Mouse (Mus musculus) kidney, postnatal 36 days (tissue): ENCODE measurements around the gene 1700020L24Rik.

Experiments
- DNase-seq, 2 experiments: peaks; one replicate each; pipeline ENCODE4 v3.0.0; 2021 to 2022; ENCODE audit warnings: mixed read lengths in 2 of 2

Gene 1700020L24Rik

GRCm38 (mm10) chr11:83441235-83441634, 3.8 kb downstream of the 1700020L24Rik start:
- peak in 1 of 2 experiments; percentile 54 for DNase-seq

DNA sequence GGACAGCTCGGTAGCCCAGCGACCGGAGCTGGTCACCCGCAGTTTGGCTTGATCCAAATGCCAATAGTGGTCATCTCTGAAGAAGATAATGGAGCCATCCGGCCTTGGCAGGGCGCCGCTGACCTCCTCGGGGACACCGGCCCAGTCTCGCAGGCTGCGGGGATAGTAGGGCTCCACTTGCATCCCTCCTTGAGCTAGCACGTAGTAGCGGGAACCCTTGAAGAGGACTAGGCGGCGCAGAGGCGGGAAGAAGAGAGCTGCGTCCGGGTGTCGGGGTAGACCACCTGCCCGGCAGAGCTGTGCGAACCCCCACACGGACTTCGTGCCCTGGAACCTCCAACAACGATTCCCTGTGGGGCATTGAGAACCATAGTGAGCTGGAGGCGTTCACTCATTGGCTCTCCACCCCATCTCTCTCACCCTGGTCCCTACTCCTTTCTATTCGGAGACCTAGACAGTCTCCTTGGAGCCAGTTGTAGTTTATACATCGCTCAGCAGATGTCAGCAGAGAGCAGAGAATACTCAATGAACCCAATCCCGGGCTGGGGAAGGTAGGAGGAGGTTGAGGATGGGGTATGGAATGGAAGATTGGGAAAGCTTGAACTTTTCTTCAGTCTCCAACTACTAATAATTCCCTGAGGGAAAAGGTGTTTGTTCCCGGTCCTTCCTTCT, 5.3 kb downstream of the 1700020L24Rik start:
- DNase-seq: peak; percentile 71 to 89

DNA sequence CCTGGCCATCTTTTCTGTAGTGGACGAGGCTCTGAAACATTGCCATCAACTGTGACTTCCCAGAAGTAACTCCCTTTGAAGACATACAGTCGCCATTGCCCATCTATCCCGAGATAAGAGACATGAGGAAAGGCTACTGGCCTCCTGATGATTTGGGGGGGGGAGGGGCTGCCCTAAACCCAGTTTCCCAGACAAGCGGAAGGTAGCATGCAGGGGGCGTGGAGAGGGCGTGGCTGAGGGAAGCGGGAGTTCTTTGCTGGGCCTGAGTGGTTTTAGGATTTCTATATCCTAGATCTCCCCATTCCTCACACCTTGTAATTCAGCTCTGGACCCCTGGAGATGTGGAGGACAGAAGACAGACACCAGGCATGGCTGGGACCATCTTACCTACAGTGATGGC, 6.3 kb downstream of the 1700020L24Rik start:
- peak in 1 of 2 experiments; percentile 37 for DNase-seq

- DNase-seq: no peak
Measured at GRCm38 (mm10) chr11:83445001-83445400, 7.5 kb downstream of the 1700020L24Rik start.

DNA sequence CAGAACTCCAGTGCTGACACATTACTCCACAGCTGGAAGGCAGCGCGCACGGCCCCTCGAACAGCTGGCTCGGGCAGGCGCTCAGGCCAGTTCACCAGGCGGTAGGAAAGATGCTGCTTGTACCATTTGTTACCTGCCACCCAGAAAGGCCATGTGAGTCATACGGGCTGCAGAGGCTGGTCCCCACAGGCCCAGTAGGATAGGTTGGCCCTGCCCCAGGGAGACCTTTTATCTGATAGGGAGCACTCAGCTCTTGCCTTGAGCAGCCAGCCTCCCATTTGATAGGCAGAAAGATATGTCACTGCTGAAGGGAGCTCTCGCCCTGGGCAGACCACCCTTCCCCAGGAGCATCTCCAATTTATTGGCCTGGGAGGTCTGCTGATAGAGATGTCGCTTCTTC, 10.1 kb downstream of the 1700020L24Rik start:
- no peak for DNase-seq

- DNase-seq: peak; percentile 61 to 62
Measured at GRCm38 (mm10) chr11:83448021-83448926, 10.8 kb downstream of the 1700020L24Rik start.

GRCm38 (mm10) chr11:83448927-83449236, 11.4 kb downstream of the 1700020L24Rik start:
- DNase-seq: peak in 1 of 2 experiments; percentile 72

DNA sequence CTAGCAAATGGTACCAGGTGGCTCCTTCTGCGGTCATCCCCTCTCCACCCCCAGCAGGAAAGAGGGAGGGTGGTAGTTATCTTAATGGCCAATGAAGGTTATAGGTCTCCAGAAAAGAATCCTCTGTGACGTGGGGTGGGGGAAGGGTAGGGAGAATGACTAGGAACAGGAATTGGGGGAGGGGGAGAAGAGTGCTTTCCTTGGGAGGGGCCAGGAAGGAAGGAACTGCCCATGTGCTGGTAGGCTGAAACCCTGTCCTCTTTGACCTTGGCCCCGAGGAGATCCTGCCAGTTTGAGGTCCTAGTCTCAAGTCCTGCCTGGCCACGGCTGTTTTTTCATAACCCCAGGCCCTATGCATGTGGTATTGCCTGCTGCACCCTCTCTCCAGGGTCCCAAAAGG, 11.8 kb downstream of the 1700020L24Rik start:
- peak in 1 of 2 experiments; percentile 33 for DNase-seq

DNA sequence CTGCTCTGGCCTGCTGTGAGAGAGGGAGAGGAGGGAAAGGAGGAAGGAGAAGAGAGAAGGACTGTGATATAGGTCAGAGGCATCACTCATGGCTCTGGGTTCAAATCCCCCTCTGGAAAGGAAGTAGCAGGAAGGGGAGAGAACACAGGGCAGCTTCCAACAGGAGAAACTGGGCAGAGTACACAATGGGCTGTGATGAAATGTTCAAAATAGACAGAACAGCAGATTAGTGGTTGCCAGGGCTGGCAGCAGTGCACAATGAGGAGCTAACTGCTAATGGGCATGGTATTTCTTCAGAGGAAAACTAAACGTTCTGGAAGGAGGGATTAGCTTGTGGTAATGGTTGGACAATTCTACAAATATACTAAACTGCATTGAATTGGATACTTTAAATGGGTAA, 13.1 kb downstream of the 1700020L24Rik start:
- DNase-seq: no peak

GRCm38 (mm10) chr11:83451281-83451680, 13.8 kb downstream of the 1700020L24Rik start:
- DNase-seq: no peak

DNA sequence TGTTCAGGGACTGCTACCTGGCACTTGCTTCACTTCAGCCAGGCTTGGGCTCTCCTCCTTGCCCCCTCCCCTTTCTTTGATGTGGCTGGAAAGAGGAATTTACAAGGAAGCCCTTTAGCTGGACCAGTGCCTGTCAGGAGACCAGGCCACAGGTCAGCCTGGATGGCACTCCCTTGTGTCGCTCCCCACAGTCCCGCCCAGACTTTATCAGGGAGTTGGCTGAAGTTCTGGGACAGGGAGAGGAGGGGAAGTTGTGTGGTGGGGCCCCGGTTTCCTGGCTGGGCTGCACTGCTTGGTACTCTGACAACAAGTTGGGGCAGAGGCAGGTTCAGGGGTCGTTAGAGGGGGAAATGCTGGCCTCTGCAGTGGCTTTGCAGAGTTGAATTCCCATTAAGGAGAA, 17.1 kb downstream of the 1700020L24Rik start:
- DNase-seq: peak; percentile 51 to 55

GRCm38 (mm10) chr11:83455608-83456007, 18.1 kb downstream of the 1700020L24Rik start:
- DNase-seq: no peak

DNA sequence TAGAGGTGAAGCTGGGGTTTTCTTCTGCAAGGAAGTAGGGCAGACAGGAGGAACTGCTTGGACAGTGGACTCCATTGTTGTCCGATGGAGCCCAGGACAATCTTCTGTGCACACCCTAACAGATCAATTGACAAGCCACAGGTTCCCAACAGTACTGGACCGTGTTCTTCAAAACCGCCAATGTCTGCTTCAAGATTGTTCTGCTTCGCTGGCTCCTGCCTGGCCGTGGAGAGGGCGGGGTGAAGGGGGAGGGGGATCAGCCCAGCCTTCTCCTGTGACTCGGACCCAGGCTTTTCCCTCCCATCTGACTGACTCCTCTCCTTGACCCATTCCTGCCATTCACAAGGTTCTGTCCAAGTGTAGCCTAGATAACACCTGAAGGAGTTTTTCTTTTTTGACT, 19.8 kb downstream of the 1700020L24Rik start:
- no peak for DNase-seq

DNA sequence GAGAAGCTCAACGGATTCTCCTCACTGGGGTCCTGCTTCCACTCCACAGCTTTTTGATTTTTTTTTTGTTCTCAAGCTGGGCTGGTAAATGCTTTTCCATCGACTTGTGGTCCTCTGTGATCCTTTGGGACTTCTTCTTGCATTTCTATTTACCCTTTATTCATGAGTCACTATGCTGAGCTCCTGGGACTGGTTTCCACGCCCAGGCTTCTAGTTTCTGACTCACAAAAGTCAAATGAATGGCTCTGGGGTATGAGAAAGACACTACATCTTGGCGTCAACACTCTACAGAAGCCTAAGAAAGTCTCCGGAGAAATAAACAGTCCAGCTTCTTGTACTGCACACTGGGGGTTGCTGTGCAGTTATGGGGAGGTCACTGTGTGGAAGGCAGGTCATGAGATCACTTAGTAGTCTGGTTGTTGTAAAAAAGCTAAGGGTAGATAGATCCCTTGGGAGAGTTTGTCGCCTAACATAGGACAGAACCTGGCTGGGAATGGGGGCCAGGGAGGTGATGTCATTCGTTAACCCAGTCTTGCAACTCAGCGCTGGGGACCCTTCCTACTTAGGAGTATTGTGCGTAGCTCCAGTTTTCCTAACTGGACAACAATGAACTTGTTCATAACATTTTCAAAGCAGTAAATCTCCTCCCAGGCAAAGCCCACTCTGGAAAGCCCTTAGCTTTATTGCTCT, 20.6 kb downstream of the 1700020L24Rik start:
- no peak for DNase-seq

DNA sequence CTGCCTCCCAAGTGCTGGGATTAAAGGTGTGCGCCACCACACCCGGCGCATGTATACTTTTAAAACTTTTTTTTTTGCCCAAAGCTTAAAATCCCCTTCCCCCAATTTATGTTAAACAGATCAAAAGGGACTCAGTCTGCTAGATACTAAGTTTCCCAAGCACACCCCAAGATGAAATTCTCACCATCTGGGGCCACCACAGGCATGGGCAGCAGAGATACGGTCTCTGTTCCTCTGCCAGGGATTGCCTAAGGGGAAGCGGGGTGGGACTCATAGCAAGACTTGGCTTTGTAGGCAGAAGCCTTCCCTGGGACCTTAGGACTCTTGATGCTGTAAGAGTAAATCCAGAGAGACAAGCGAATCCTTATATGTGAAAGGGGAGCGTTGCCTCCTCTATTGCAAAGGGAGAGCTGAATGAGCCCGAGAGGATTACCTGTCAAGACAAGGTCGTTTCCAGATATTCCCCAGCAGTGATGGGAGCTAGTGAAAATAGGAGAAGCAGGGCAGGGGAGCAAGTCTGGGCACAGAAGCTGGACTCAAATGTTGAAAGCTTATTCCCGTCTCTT, 24.1 kb downstream of the 1700020L24Rik start:
- DNase-seq: no peak

GRCm38 (mm10) chr11:83462711-83463244, 25.3 kb downstream of the 1700020L24Rik start, which contains the start of gene Mmp28:
Gene Mmp28 (minus strand): TSS chr11:83463071.
- DNase-seq: peak; percentile 77 to 88

GRCm38 (mm10) chr11:83465976-83466375, 28.5 kb downstream of the 1700020L24Rik start:
- DNase-seq: peak; percentile 71 to 73

GRCm38 (mm10) chr11:83467120-83467652, 29.7 kb downstream of the 1700020L24Rik start:
- DNase-seq: peak; percentile 87 to 88

GRCm38 (mm10) chr11:83468765-83469164, 31.3 kb downstream of the 1700020L24Rik start:
- no peak for DNase-seq

GRCm38 (mm10) chr11:83471766-83472165, 34.3 kb downstream of the 1700020L24Rik start:
- no peak for DNase-seq

- peak; percentile 98 to 99 for DNase-seq
Measured at GRCm38 (mm10) chr11:83472324-83473234, 35.1 kb downstream of the 1700020L24Rik start, which contains the start of gene Taf15. Gene Taf15 (plus strand): TSS chr11:83473086.
